Comparison of ENCODE assay signal across 26 mouse cellular contexts in genomic region chr9:35545704-35546103, GRCm38 (mm10). TPM values are rescaled to one million over a fixed set of nuclear protein-coding genes. Genes with fewer than 3 reads are reported as not detected.
DNase-seq lines count a peak whose midpoint lies in the region; TF ChIP-seq lines count a peak whose summit lies in the region.
"Had no signal": no experiment of that assay in that cellular context is flagged by ENCODE, and none has a peak within 500 bp of the region (broad histone marks: within the 10 kb centered on the region; RNA-seq: fewer than 3 reads in every experiment).

No protein-coding gene starts in this region.

- 0 out of 2 replicates have a peak overlapping the region, but pooled peaks have one; percentile 11 for H3K9ac ChIP-seq in CH12.LX (ENCODE audit: insufficient read depth, low read depth)
- H3K9ac ChIP-seq: forebrain, embryonic 13.5 days; hindbrain, embryonic 14.5 days; liver, embryonic 15.5 days had no signal

- no peak for TF ChIP-seq EP300 in CH12.LX (IDR thresholded peaks at IDR 0.05; ENCODE audit: low read length)

- peaks cover 2% of the 10 kb centered on the region for H3K27me3 ChIP-seq in CH12.LX (replicated peaks)
- H3K27me3 ChIP-seq: forebrain, embryonic 13.5 days; liver, embryonic 15.5 days had no signal

- H3K9me3 ChIP-seq in CH12.LX (replicated peaks; ENCODE audit: low read length) = no peaks in the 10 kb centered on the region
- H3K9me3 ChIP-seq: forebrain, embryonic 13.5 days; liver, embryonic 15.5 days; midbrain, embryonic 10.5 days had no signal

- no peak for TF ChIP-seq POLR2A in CH12.LX (IDR thresholded peaks at IDR 0.05; ENCODE audit: low read depth, low read length)
- TF ChIP-seq POLR2A in brain, embryonic 14.5 days (IDR thresholded peaks at IDR 0.05; ENCODE audit: borderline replicate concordance, extremely low read depth, insufficient read depth, insufficient read length, poor library complexity, severe bottlenecking) = no peak

- peak; percentile 59 for TF ChIP-seq CTCF in layer of hippocampus, adult 2 months (conservative IDR thresholded peaks at IDR 0.05)
- TF ChIP-seq CTCF in CH12.LX (conservative IDR thresholded peaks at IDR 0.05 in 1 of 2, IDR thresholded peaks at IDR 0.05 in 1 of 2; ENCODE audit: low read depth in 2 of 2, low read length in 2 of 2) = peak in 1 of 2 experiments; percentile 59; a peak in 2 of 4 replicates
- peak; percentile 35; the same call in 1 of the 2 replicates for TF ChIP-seq CTCF in brain, embryonic 14.5 days (IDR thresholded peaks at IDR 0.05; ENCODE audit: borderline replicate concordance, extremely low read depth, insufficient read depth, insufficient read length)

- DNase-seq in heart, adult 11 months = peak; percentile 24
- DNase-seq in heart, adult 18-20 months = no peak
- DNase-seq in layer of hippocampus, adult 2 months (ENCODE audit: low spot score in 2 of 2) = no peak
- DNase-seq in layer of hippocampus, postnatal 36 days = no peak
- no peak for DNase-seq in CH12.LX (ENCODE audit: extremely low read depth)
- no peak for DNase-seq in brain, embryonic 14.5 days (ENCODE audit: low read depth)
- no peak for DNase-seq in urinary bladder, postnatal 14 days (ENCODE audit: low spot score)
- DNase-seq in cerebellum, adult 11-12 months = no peak
- DNase-seq: adrenal gland, postnatal 14 days; cerebellum, postnatal 10 days; embryo, embryonic 11 days; heart, postnatal 14 days; kidney, adult 8-10 months; lung, postnatal 4 days; thymus, postnatal 36 days had no signal

- H3K4me1 ChIP-seq in CH12.LX (ENCODE audit: control insufficient read depth in 1 of 2, insufficient read depth in 2 of 2) = peaks cover 15 to 30% of the 10 kb centered on the region in 2 experiments
- H3K4me1 ChIP-seq: forebrain, embryonic 13.5 days; liver, embryonic 15.5 days; midbrain, embryonic 10.5 days had no signal

- dilution Hi-C loops in CH12.LX (cut with MboI; ENCODE audit: extremely low pct_ligation_motif_present, extremely low pct_unique_long_range_greater_than_20kb, low sequenced_read_pairs) = loop anchor here (25.0 kb wide), 1 partner anchor 258 kb away; no protein-coding TSS in a partner anchor

- H3K36me3 ChIP-seq in CH12.LX (replicated peaks in 1 of 2; ENCODE audit: control insufficient read depth in 1 of 2, insufficient read depth in 1 of 2, low read length in 1 of 2) = no peaks in the 10 kb centered on the region
- H3K36me3 ChIP-seq: liver, embryonic 15.5 days had no signal

- in situ Hi-C loops in CH12.LX (cut with MboI; ENCODE audit: low pct_ligation_motif_present, low pct_unique_long_range_greater_than_20kb, low sequenced_read_pairs) = loop anchor here (10.0 to 25.0 kb wide), 2 partner anchors 341 to 508 kb away; partner anchors contain the start of genes Srpr and Tirap

- H3K4me3 ChIP-seq in layer of hippocampus, adult 2 months = no peak overlapping the region
- no peak overlapping the region for H3K4me3 ChIP-seq in CH12.LX (replicated peaks in 1 of 3; ENCODE audit: low read depth in 2 of 3, low read length in 2 of 3, poor library complexity in 1 of 3)
- H3K4me3 ChIP-seq: forebrain, embryonic 13.5 days; liver, embryonic 15.5 days; midbrain, embryonic 10.5 days had no signal

- TF ChIP-seq RAD21 in CH12.LX (IDR thresholded peaks at IDR 0.05; ENCODE audit: low read depth, low read length) = peak; percentile 3

- H3K27ac ChIP-seq in layer of hippocampus, adult 2 months = no peak overlapping the region
- no peak overlapping the region for H3K27ac ChIP-seq in CH12.LX (ENCODE audit: insufficient read depth, low read depth)
- H3K27ac ChIP-seq: forebrain, embryonic 13.5 days; hindbrain, embryonic 14.5 days; liver, embryonic 15.5 days; midbrain, embryonic 10.5 days had no signal

- no peaks in the 10 kb centered on the region for H3K79me2 ChIP-seq in CH12.LX (replicated peaks; ENCODE audit: control insufficient read depth, extremely low read depth, insufficient read depth, poor library complexity, severe bottlenecking)

- H3K4me2 ChIP-seq in CH12.LX (ENCODE audit: insufficient read depth, low read depth, poor library complexity, severe bottlenecking) = peak overlapping the region; percentile 8; the same call in 1 of the 2 replicates
- H3K4me2 ChIP-seq: forebrain, embryonic 13.5 days; hindbrain, embryonic 14.5 days; liver, embryonic 15.5 days had no signal

TF ChIP-seq in CH12.LX, 34 proteins besides CTCF, POLR2A, EP300 and RAD21:
- TF ChIP-seq SMC3 (IDR thresholded peaks at IDR 0.05; ENCODE audit: low read depth, low read length) (peak; percentile 4; the same call in 1 of the 2 replicates), SIN3A (IDR thresholded peaks at IDR 0.05; ENCODE audit: low read length) (no peak)

RNA-seq across cellular contexts. Expression of gene Ddx25, which starts 12.6 kb away (rescaled TPM):
- total RNA-seq in heart, adult 18-20 months (2021) = not detected
- total RNA-seq in layer of hippocampus, adult 2 months (2021) = 10 to 100 TPM; 13.9 to 14.9 TPM
- total RNA-seq in layer of hippocampus, postnatal 36 days (2021) = 10 to 100 TPM; 13.6 to 14.7 TPM
- 0.50 and 0.85 TPM in 2 replicates for total RNA-seq in CH12.LX (2012; rRNA removed)
- 0.44 and 0.68 TPM in 2 replicates for total RNA-seq in CH12.LX (2014; rRNA removed)
- polyA plus RNA-seq in CH12.LX (2012; ENCODE audit: insufficient read length, low read depth) = 0.33 and 0.46 TPM in 2 replicates
- 11.2 and 15.2 TPM in 2 replicates for polyA plus RNA-seq in brain, embryonic 14.5 days (2012; rRNA removed)
- total RNA-seq: gastrocnemius, adult 18-20 months; heart, postnatal 14 days had no signal

RNA-seq across cellular contexts. Expression of gene Pus3, which starts 12.7 kb away (rescaled TPM):
- total RNA-seq in heart, adult 18-20 months (2021) = 1 to 10 TPM; 6.1 to 6.8 TPM
- 10 to 100 TPM; 13.0 to 14.2 TPM for total RNA-seq in layer of hippocampus, adult 2 months (2021)
- total RNA-seq in layer of hippocampus, postnatal 36 days (2021) = 10 to 100 TPM; 12.4 to 12.9 TPM
- total RNA-seq in CH12.LX (2012; rRNA removed) = 18.0 and 22.5 TPM in 2 replicates
- total RNA-seq in CH12.LX (2014; rRNA removed) = 40.8 and 45.2 TPM in 2 replicates
- polyA plus RNA-seq in CH12.LX (2012; ENCODE audit: insufficient read length, low read depth) = 21.8 and 22.1 TPM in 2 replicates
- 12.6 and 16.1 TPM in 2 replicates for polyA plus RNA-seq in brain, embryonic 14.5 days (2012; rRNA removed)

RNA-seq across cellular contexts. Expression of gene Pate2, which starts 24.4 kb away (rescaled TPM):
- not detected for total RNA-seq in heart, adult 18-20 months (2021)
- total RNA-seq in layer of hippocampus, adult 2 months (2021) = under 1 TPM; 0.74 to 0.79 TPM
- total RNA-seq in layer of hippocampus, postnatal 36 days (2021) = under 1 TPM; 0.78 to 0.90 TPM
- 0.17 and 1.0 TPM in 2 replicates for total RNA-seq in CH12.LX (2012; rRNA removed)
- 0.24 and 0.59 TPM in 2 replicates for total RNA-seq in CH12.LX (2014; rRNA removed)
- 0.41 and 0.68 TPM in 2 replicates for polyA plus RNA-seq in CH12.LX (2012; ENCODE audit: insufficient read length, low read depth)
- polyA plus RNA-seq in brain, embryonic 14.5 days (2012; rRNA removed) = 1.1 and 1.4 TPM in 2 replicates
- total RNA-seq: adrenal gland, postnatal 14 days; gastrocnemius, adult 18-20 months; heart, adult 8-10 months; heart, postnatal 14 days had no signal
- polyA plus RNA-seq: large intestine, adult 2 months had no signal

RNA-seq across cellular contexts. Expression of gene Hyls1, which starts 24.5 kb away (rescaled TPM):
- 1 to 10 TPM; 1.6 to 2.2 TPM for total RNA-seq in heart, adult 18-20 months (2021)
- total RNA-seq in layer of hippocampus, adult 2 months (2021) = 10 to 100 TPM; 13.0 to 15.8 TPM
- total RNA-seq in layer of hippocampus, postnatal 36 days (2021) = 10 to 100 TPM; 11.3 to 14.6 TPM
- total RNA-seq in CH12.LX (2012; rRNA removed) (15.4 and 16.0 TPM in 2 replicates), CH12.LX (2014; rRNA removed) (18.9 and 21.5 TPM in 2 replicates)
- 18.3 and 20.2 TPM in 2 replicates for polyA plus RNA-seq in CH12.LX (2012; ENCODE audit: insufficient read length, low read depth)
- 13.4 and 14.5 TPM in 2 replicates for polyA plus RNA-seq in brain, embryonic 14.5 days (2012; rRNA removed)

RNA-seq across cellular contexts. Expression of gene Gm1113, which starts 27.6 kb away (rescaled TPM):
- total RNA-seq in heart, adult 18-20 months (2021) = not detected
- total RNA-seq in layer of hippocampus, adult 2 months (2021) = not detected
- not detected for total RNA-seq in layer of hippocampus, postnatal 36 days (2021)
- total RNA-seq in CH12.LX (2012; rRNA removed) = not detected in 2 replicates
- not detected in 2 replicates for total RNA-seq in CH12.LX (2014; rRNA removed)
- not detected in 2 replicates for polyA plus RNA-seq in CH12.LX (2012; ENCODE audit: insufficient read length, low read depth)
- polyA plus RNA-seq in brain, embryonic 14.5 days (2012; rRNA removed) = not detected in 2 replicates
- total RNA-seq: adrenal gland, postnatal 14 days; gastrocnemius, adult 18-20 months; heart, adult 8-10 months; heart, postnatal 14 days had no signal
- polyA plus RNA-seq: activated CD4-positive, CD25-positive, alpha-beta regulatory T cell, adult 4 months; forebrain, embryonic 13.5 days; hindbrain, embryonic 14.5 days; large intestine, adult 2 months; limb, embryonic 11.5 days; liver, embryonic 15.5 days; midbrain, embryonic 10.5 days; neural tube, embryonic 14.5 days; testis, adult 2 months had no signal

Comparison
In these comparisons a context has a peak if more than half of its experiments do, and no peak if none do; other contexts are left out.
1. RNA of gene Ddx25, which starts 12.6 kb away (total RNA-seq): 13.9 to 14.9 TPM in layer of hippocampus, adult 2 months and 13.6 to 14.7 TPM in layer of hippocampus, postnatal 36 days; 0.44 to 0.85 TPM in CH12.LX and not detected in heart, adult 18-20 months; every median in the first group is over 4 times any median in the second.